Mouse (Mus musculus): ENCODE measurements at regions not wholly inside any gene's neighbourhood (a gene's known extent, or its start where the extent isn't known, plus 50 kb on each side); places are given as distances from the start of the nearest gene placed in this dataset.

GRCm38 (mm10) chr1:193905711-193906110 lies 535.6 kb upstream of the Camk1g start:
- TF ChIP-seq CTCF (IDR thresholded peaks at IDR 0.05; ENCODE audit: borderline replicate concordance, insufficient read depth, low read depth, low read length) (no peak), POLR2A (IDR thresholded peaks at IDR 0.05; ENCODE audit: borderline replicate concordance, insufficient read depth, low read length) (no peak)
